Mouse (Mus musculus) myocyte (in vitro differentiated cells): ENCODE measurements around the gene Cenpp.

Experiments
- E2F4 ChIP-seq: IDR thresholded peaks from one replicate; pipeline ENCODE4 v1.6.1; 2011; ENCODE audit warnings: mild to moderate bottlenecking, control low read depth, moderate library complexity; ENCODE audit not compliant: insufficient read depth
- MAX ChIP-seq: IDR thresholded peaks from one replicate; pipeline ENCODE4 v1.6.1; 2011; ENCODE audit warnings: low read depth, mild to moderate bottlenecking, control low read depth
- MYOG ChIP-seq, 3 experiments: IDR thresholded peaks; one replicate each; pipeline ENCODE4 v1.6.1; 2011; ENCODE audit warnings: control low read depth in 2 of 3, low read depth in 2 of 3, mild to moderate bottlenecking in 2 of 3; ENCODE audit not compliant: insufficient read length in 2 of 3, control insufficient read depth in 1 of 3, insufficient read depth in 1 of 3
- POLR2A ChIP-seq: IDR thresholded peaks from one replicate; pipeline ENCODE4 v1.6.1; 2011; ENCODE audit warnings: low read depth, mild to moderate bottlenecking, control low read depth, moderate library complexity; ENCODE audit not compliant: insufficient read length
- POLR2AphosphoS2 ChIP-seq: IDR thresholded peaks from one replicate; pipeline ENCODE4 v1.6.1; 2011; ENCODE audit warnings: low read depth, control low read depth; ENCODE audit not compliant: insufficient read length
- SRF ChIP-seq: IDR thresholded peaks from one replicate; pipeline ENCODE4 v1.6.1; 2011; ENCODE audit warnings: low read depth; ENCODE audit not compliant: control insufficient read depth, insufficient read length
- TCF12 ChIP-seq: IDR thresholded peaks from one replicate; pipeline ENCODE4 v1.6.1; 2011; ENCODE audit warnings: mild to moderate bottlenecking, control low read depth; ENCODE audit not compliant: poor library complexity, insufficient read depth, severe bottlenecking

GRCm38 (mm10) chr13:49466393-49467075 is 186.1 kb downstream of the Cenpp start:
- TF ChIP-seq E2F4, result no peak
- no peak for TF ChIP-seq POLR2AphosphoS2
- no peak for TF ChIP-seq SRF
- TF ChIP-seq POLR2A, result no peak
- no peak for TF ChIP-seq TCF12
- TF ChIP-seq MAX, result no peak
- TF ChIP-seq MYOG (IDR thresholded peaks at IDR 0.05; ENCODE audit: control insufficient read depth in 1 of 3, insufficient read depth in 1 of 3, insufficient read length in 2 of 3, low read depth in 2 of 3), result no peak
